Mouse (Mus musculus) thymus, adult 2 months (tissue): Measurements from ENCODE around the gene Ppil3.

Source experiments
- CTCF ChIP-seq: fragments of 200-500 bp; IDR thresholded peaks from 2 replicates; pipeline ENCODE4 v1.5.1; 2012; ENCODE audit warnings: mild to moderate bottlenecking, control low read depth, low read length, moderate library complexity, borderline replicate concordance; ENCODE audit not compliant: control insufficient read depth, poor library complexity, insufficient read depth; ENCODE audit errors: extremely low read depth
- POLR2A ChIP-seq: fragments of 200-500 bp; IDR thresholded peaks from 2 replicates; pipeline ENCODE4 v1.6.1; 2012; ENCODE audit warnings: mild to moderate bottlenecking, low read length, control low read depth, moderate library complexity; ENCODE audit not compliant: control insufficient read depth, poor library complexity, insufficient read depth; ENCODE audit errors: extremely low read depth

DNA sequence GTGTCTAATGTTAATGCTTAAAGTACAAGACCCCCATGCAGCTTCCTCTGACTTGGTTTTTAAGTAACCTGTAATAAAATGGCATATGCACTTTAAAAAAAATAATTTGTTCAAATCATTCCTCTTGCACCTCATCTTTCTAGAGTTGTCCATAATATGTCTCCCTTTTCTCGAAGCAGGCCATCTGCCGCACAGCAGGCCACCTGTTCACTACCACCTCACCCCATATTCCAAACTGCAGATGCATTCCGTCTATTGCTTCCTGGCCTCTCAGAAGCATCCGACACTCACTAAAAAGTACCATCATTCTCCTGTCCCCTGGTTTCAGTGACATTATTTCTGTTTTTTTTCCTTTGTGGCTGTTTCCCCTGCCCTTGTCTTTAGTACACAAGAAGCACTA, 20.3 kb upstream of the Ppil3 start:
- TF ChIP-seq POLR2A = no peak
- TF ChIP-seq CTCF = no peak
